Mouse (Mus musculus) CH12.LX (cell line): Measurements from ENCODE around the gene Etl4.

Experiments used
- CTCF ChIP-seq, 2 experiments: IDR thresholded peaks in 1 of 2; conservative IDR thresholded peaks in 1 of 2; 2 replicates each; pipeline ENCODE4 v1.5.1; 2011 to 2012; ENCODE audit warnings: low read depth in 2 of 2, low read length in 2 of 2, improper control_type of control experiment in 1 of 2, inconsistent platforms in 1 of 2, mild to moderate bottlenecking in 1 of 2, moderate library complexity in 1 of 2
- RAD21 ChIP-seq: IDR thresholded peaks from 2 replicates; pipeline ENCODE4 v1.6.1; 2011; ENCODE audit warnings: low read depth, mild to moderate bottlenecking, low read length, improper control_type of control experiment, moderate library complexity

DNA sequence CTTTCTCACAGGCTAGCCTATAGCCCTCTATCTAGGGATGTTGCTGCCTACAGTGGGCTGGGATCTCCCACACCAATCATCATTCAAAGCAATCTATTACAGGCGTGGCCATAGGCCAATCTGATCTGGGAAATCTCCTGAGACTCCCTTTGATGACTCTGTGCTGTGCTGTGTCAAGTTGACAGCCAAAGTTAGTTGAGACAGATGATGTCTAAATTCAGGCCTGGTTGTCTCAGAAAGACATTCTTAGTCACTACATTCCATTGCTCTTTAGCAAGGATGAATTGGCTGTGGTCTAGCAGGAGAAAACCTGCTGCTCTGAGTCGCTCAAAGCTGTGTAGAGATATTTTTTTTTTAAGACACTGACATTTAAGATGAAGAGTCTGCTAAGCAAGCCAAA, 374.8 kb downstream of the Etl4 start:
- TF ChIP-seq CTCF (conservative IDR thresholded peaks at IDR 0.05 in 1 of 2, IDR thresholded peaks at IDR 0.05 in 1 of 2; ENCODE audit: low read depth in 2 of 2, low read length in 2 of 2) (no peak), RAD21 (no peak)
